Mouse (Mus musculus) spleen, postnatal 14 days (tissue): Measurements from ENCODE around the gene Cacna2d2.

Experiments used
- DNase-seq, 2 experiments: peaks; one replicate each; pipeline ENCODE4 v3.0.0; 2021 to 2022; ENCODE audit warnings: low spot score in 2 of 2

Cacna2d2 gene

GRCm38 (mm10) chr9:107399491-107399971 lies at the start of gene Cacna2d2:
Cacna2d2 (plus strand) TSS chr9:107399612.
- DNase-seq: no peak

DNA sequence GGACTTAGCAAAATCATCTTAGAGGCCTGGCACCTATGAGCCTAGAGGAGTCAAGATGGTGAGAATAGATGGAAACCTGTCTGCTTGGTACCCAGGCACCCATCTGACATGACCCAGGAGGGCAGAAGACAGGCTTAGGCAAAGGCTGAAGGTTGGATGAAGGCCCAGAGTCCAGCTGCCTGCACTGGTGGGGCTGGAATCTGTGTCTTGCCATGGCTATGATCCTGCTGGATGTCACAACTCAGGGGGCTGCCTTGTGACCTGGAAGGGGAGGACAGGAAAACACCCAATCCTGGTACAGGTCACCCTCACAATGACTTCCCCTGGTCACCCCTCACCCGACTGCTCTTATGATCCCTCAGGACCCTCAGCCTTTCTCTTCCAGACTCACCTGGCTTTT lies 44.6 kb upstream of the Cacna2d2 start:
- DNase-seq: no peak

DNA sequence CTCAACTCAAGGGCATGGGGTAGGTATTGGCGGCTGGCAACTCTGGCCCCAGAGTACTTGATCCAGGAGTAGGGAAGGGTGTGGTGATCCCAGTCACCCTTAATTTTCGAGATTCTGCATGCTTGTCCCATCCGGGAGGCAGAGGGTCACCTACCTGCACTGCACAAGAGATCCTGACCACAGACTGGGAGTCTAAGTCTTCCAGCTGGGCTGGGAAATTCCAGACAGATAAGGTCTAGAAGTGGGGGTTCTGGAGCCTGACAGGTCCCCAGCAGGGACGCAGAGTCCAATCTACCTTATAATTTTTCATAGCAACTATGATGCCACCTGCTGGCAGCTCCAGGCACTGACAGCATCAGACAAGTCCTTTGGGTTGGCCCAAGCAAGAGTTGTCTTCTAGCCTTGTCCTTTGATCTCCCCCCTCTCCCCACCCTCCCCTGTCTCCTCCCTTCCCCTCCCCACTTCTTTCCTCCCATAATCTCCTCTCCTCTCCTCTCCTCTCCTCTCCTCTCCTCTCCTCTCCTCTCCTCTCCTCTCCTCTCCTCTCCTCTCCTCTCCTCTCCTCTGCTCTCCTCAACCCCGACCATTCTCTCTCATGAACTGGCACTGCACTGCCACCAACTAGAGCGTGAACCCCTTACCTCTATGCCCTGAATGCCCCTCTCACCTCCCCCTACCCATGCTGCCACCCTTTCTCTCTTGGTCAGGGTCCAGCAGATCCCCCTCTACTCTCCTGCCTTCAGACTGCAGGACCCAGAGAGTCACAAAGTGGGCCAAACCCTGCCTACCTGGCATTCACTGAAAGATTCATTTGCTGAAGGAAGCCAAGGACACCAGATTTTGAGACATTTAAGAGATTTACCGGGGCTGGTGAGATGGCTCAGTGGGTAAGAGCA lies 43.3 kb upstream of the Cacna2d2 start:
- DNase-seq: peak in 1 of 2 experiments; percentile 52

DNA sequence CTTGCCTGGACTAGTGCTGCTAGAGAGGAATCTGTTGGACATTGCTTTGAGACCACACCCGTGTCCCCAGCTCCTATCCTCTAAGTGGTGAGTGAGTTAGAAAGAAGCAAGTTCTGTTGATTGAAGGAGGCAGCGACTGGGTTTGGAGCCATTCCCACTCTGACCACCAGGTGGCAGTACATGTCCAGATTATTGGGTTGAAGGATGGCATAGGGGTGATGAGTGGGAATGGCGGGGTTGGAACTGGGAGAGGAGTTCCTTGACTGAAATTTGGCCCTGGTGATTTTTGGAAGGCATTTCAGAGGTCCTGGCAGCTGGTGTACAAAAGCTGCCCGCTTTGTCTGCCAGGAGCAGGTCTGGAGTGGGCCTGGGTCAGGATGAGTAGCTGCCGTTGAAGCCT lies 41.8 kb upstream of the Cacna2d2 start:
- peak; percentile 50 to 70 for DNase-seq

- DNase-seq: no peak
Measured at GRCm38 (mm10) chr9:107360989-107361388, 38.4 kb upstream of the Cacna2d2 start.

- peak in 1 of 2 experiments; percentile 55 for DNase-seq
Measured at GRCm38 (mm10) chr9:107366644-107367043, 32.8 kb upstream of the Cacna2d2 start.

- peak in 1 of 2 experiments; percentile 12 for DNase-seq
Measured at GRCm38 (mm10) chr9:107368302-107368701, 31.1 kb upstream of the Cacna2d2 start.

GRCm38 (mm10) chr9:107369270-107370105 lies 29.9 kb upstream of the Cacna2d2 start:
- DNase-seq: peak; percentile 54 to 65

DNA sequence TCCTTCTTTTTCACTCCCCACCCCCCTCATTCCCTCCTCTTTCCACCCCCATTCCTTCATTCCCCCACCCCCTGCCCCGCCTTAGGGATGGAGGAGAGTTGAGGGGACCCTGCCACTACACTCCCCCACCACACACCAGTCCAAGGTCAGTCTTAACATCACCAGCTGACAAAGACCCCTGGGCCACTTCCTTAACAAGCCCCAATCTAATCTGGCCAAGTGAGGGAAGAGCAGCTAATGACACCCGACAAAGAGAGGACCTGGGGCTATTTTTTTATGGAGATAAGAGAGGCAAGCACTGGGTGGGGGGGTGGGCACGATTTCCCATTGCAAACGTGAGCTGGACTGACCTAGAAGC lies 29.3 kb upstream of the Cacna2d2 start:
- no peak for DNase-seq

DNA sequence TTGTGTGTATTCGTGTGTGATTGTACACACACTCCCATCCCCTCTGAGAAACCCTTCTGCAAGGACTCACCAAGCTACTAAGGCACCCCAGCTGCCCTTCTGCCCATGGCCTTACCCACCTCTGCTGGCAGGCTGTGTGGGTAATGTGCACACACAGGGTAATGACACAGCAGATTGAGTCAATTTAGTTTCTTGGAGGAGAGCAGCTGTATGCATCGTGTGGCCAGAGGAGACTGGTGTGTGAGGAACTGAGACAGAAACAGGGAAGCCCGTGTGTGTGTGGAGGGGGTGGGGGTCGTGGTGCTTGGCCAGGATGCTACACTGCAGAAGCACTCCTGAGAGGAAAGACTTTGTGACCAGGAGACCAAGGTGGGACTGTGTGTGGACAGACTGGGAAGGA lies 27.0 kb upstream of the Cacna2d2 start:
- no peak for DNase-seq

- peak in 1 of 2 experiments; percentile 20 for DNase-seq
Measured at GRCm38 (mm10) chr9:107374623-107375022, 24.8 kb upstream of the Cacna2d2 start.

- DNase-seq: no peak
Measured at GRCm38 (mm10) chr9:107375451-107375850, 24.0 kb upstream of the Cacna2d2 start.

GRCm38 (mm10) chr9:107377961-107378512 lies 21.4 kb upstream of the Cacna2d2 start:
- no peak for DNase-seq

DNA sequence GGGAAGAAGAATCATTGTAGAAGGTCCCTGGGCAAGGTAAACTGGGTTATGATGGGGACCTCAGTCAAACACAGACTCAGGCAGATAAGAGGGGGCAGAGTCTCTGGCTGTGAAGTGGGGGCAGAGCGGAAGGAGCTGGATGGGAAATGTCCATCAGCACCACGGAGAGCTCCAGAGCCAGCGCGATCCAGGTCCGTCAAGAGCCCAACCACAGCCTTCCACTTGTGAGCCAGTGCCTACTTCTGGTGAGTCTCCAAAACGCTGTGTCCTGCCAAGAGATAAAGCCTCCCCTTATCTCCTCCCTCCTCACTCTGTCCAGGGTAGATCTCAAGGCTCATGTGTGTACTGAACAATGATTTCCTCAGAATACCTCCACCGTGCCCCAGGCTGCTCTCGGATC lies 17.7 kb upstream of the Cacna2d2 start:
- no peak for DNase-seq

DNA sequence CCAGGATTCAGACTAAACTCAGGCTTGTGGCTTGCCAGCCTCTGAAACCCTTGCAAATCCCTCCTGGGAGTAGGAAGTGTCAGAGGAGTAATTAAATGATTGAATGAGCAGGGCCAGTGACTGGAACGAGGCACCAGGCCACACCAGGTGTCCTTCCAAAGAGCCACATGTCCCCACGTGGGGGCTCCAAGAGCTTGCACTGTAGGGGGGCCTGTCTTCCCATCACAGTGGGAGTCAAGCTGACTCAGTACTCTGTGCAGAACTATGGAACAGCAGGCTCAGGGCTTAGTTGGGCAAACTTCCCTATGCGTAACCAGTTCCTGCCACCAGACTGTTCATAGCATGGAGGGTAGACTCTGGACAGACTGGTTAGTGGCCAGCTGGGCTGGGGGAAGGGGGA lies 15.0 kb upstream of the Cacna2d2 start:
- DNase-seq: no peak

- peak; percentile 24 to 47 for DNase-seq
Measured at GRCm38 (mm10) chr9:107386722-107387121, 12.7 kb upstream of the Cacna2d2 start.

- no peak for DNase-seq
Measured at GRCm38 (mm10) chr9:107387708-107388107, 11.7 kb upstream of the Cacna2d2 start.

- DNase-seq: no peak
Measured at GRCm38 (mm10) chr9:107388263-107388662, 11.1 kb upstream of the Cacna2d2 start.

GRCm38 (mm10) chr9:107396397-107396796 lies 3.0 kb upstream of the Cacna2d2 start:
- no peak for DNase-seq

GRCm38 (mm10) chr9:107398968-107399367 lies 444 bp upstream of the Cacna2d2 start:
- no peak for DNase-seq

GRCm38 (mm10) chr9:107400060-107400511 lies 674 bp downstream of the Cacna2d2 start:
- DNase-seq: no peak

GRCm38 (mm10) chr9:107400666-107401285 lies 1.4 kb downstream of the Cacna2d2 start:
- no peak for DNase-seq
